Mouse (Mus musculus) liver, adult 2 months (tissue): ENCODE results near the gene Mplkip. TPM values are rescaled to one million over a fixed set of nuclear protein-coding genes. Genes with fewer than 3 reads are reported as not detected.

Experiments used
- DNase-seq: peaks from one replicate; pipeline ENCODE4 v3.0.0-alpha.2; 2011; ENCODE audit warnings: low read depth, low spot score; ENCODE audit errors: extremely low read depth
- H3K27ac ChIP-seq: fragments of 200-500 bp; replicated peaks from 2 replicates; pipeline ENCODE4 v1.5.1; 2012; ENCODE audit warnings: low read depth, mild to moderate bottlenecking, control low read depth, inconsistent platforms, low read length; ENCODE audit not compliant: insufficient read depth
- H3K27me3 ChIP-seq: fragments of 200-500 bp; 2 replicates; pipeline ENCODE4 v1.6.1; 2012; ENCODE audit warnings: mild to moderate bottlenecking, moderate library complexity, low read length, inconsistent platforms; ENCODE audit not compliant: control insufficient read depth, insufficient read depth
- H3K36me3 ChIP-seq: fragments of 200-500 bp; 2 replicates; pipeline ENCODE4 v1.6.1; 2012; ENCODE audit warnings: low read length, inconsistent platforms; ENCODE audit not compliant: control insufficient read depth, insufficient read depth
- H3K4me1 ChIP-seq: fragments of 200-500 bp; 2 replicates; pipeline ENCODE4 v1.6.1; 2011; ENCODE audit warnings: low read length; ENCODE audit not compliant: control insufficient read depth, insufficient read depth
- H3K4me3 ChIP-seq: fragments of 200-500 bp; 2 replicates; pipeline ENCODE4 v1.5.1; 2011; ENCODE audit warnings: low read depth, mild to moderate bottlenecking, control low read depth, low read length, moderate library complexity; ENCODE audit not compliant: insufficient read depth
- H3K79me2 ChIP-seq: fragments of 200-500 bp; 2 replicates; pipeline ENCODE4 v1.6.1; 2012; ENCODE audit warnings: inconsistent platforms, mild to moderate bottlenecking, low read length, moderate library complexity; ENCODE audit not compliant: control insufficient read depth, insufficient read depth
- H3K9ac ChIP-seq: fragments of 200-500 bp; 2 replicates; pipeline ENCODE4 v1.6.1; 2012; ENCODE audit warnings: low read depth, mild to moderate bottlenecking, control low read depth, inconsistent platforms, low read length
- CTCF ChIP-seq: fragments of 200-500 bp; IDR thresholded peaks from 2 replicates; pipeline ENCODE4 v1.5.1; 2011; ENCODE audit warnings: low read depth, low read length, control low read depth
- POLR2A ChIP-seq: fragments of 200-500 bp; IDR thresholded peaks from 2 replicates; pipeline ENCODE4 v1.6.1; 2011; ENCODE audit warnings: low read length, control low read depth; ENCODE audit not compliant: insufficient read depth; ENCODE audit errors: extremely low read depth
- WGBS: fragments of 180-500 bp; shearing (Covaris S2); methylation state at CpG from one replicate; pipeline ENCODE4 v1.1.7; 2018; 5-methylcytosine and 5-hydroxymethylcytosine counted together
- polyA plus RNA-seq: library from polyadenylated mRNA; depleted of rRNA; stranded (reverse); fragments of >200 nt; gene quantifications from 2 replicates; pipeline ENCODE4 v1.2.3, GENCODE M21; 2012; rRNA removed
- total RNA-seq: library from RNA; depleted of rRNA; stranded (reverse); fragments of >200 nt; gene quantifications from 2 replicates; pipeline ENCODE4 v1.2.3, GENCODE M21; 2014; rRNA removed

Gene Mplkip
- total RNA-seq, result 8.4 and 10.5 TPM in 2 replicates
- 4.8 and 6.0 TPM in 2 replicates for polyA plus RNA-seq

- WGBS, result 1% methylated on average over 66 of the region's 66 CpGs
- Histone ChIP-seq H3K4me1 (peaks cover 12% of the 10 kb centered on the region), H3K79me2 (peaks cover 6% of the 10 kb centered on the region; the same call in 1 of the 2 replicates), H3K27ac (peak within 1 kb of the TSS; percentile 99), H3K36me3 (no peaks in the 10 kb centered on the region), H3K27me3 (no peaks in the 10 kb centered on the region), H3K9ac (peak within 1 kb of the TSS; percentile 92), H3K4me3 (peak within 1 kb of the TSS; percentile 91)
- peak; percentile 82 for TF ChIP-seq POLR2A
- TF ChIP-seq CTCF, result no peak
- peak; percentile 97 for DNase-seq
These were observed at the start of gene Mplkip, which contains the start of gene Sugct for GRCm38 (mm10) chr13:17694911-17695699. Gene Mplkip (plus strand): TSS chr13:17695192. Gene Sugct (minus strand): TSS chr13:17695553.

- Histone ChIP-seq H3K27ac (no peak overlapping the region), H3K9ac (no peak overlapping the region), H3K27me3 (no peaks in the 10 kb centered on the region), H3K4me3 (no peak overlapping the region), H3K36me3 (no peaks in the 10 kb centered on the region), H3K79me2 (no peaks in the 10 kb centered on the region), H3K4me1 (peaks cover 5% of the 10 kb centered on the region; the same call in 1 of the 2 replicates)
- TF ChIP-seq POLR2A (no peak), CTCF (no peak)
- 98% methylated on average over 1 of the region's 1 CpGs for WGBS
- no peak for DNase-seq
These were observed 27.6 kb upstream of the Mplkip start for GRCm38 (mm10) chr13:17667380-17667779.

GRCm38 (mm10) chr13:17671122-17671521 is 23.9 kb upstream of the Mplkip start:
- Histone ChIP-seq H3K36me3 (no peaks in the 10 kb centered on the region), H3K27ac (no peak overlapping the region), H3K9ac (no peak overlapping the region), H3K27me3 (no peaks in the 10 kb centered on the region), H3K4me3 (no peak overlapping the region), H3K4me1 (peaks cover 5% of the 10 kb centered on the region; the same call in 1 of the 2 replicates), H3K79me2 (no peaks in the 10 kb centered on the region)
- no peak for TF ChIP-seq POLR2A
- TF ChIP-seq CTCF, result no peak
- WGBS, result 9% methylated on average over 1 of the region's 1 CpGs
- DNase-seq, result peak; percentile 70

- no peaks in the 10 kb centered on the region for H3K36me3 ChIP-seq
- no peak overlapping the region for H3K27ac ChIP-seq
- no peaks in the 10 kb centered on the region; the same call in 1 of the 2 replicates for H3K79me2 ChIP-seq
- no peak overlapping the region for H3K4me3 ChIP-seq
- no peak for TF ChIP-seq CTCF
- no peak for TF ChIP-seq POLR2A
- H3K4me1 ChIP-seq, result peaks cover 15% of the 10 kb centered on the region
- DNase-seq, result peak; percentile 76
- no peak overlapping the region for H3K9ac ChIP-seq
- no peaks in the 10 kb centered on the region for H3K27me3 ChIP-seq
These were observed 5.5 kb upstream of the Mplkip start for GRCm38 (mm10) chr13:17689461-17689860.

GRCm38 (mm10) chr13:17690686-17691085 is 4.3 kb upstream of the Mplkip start:
- H3K9ac ChIP-seq, result no peak overlapping the region
- peaks cover 15% of the 10 kb centered on the region for H3K4me1 ChIP-seq
- peaks cover 2% of the 10 kb centered on the region; the same call in 1 of the 2 replicates for H3K79me2 ChIP-seq
- H3K36me3 ChIP-seq, result no peaks in the 10 kb centered on the region
- no peak for DNase-seq
- H3K27ac ChIP-seq, result no peak overlapping the region
- TF ChIP-seq POLR2A, result no peak
- no peak for TF ChIP-seq CTCF
- no peaks in the 10 kb centered on the region for H3K27me3 ChIP-seq
- no peak overlapping the region for H3K4me3 ChIP-seq

- Histone ChIP-seq H3K4me1 (peaks cover 15% of the 10 kb centered on the region), H3K36me3 (no peaks in the 10 kb centered on the region), H3K4me3 (no peak overlapping the region), H3K9ac (no peak overlapping the region), H3K79me2 (peaks cover 2% of the 10 kb centered on the region; the same call in 1 of the 2 replicates), H3K27ac (peak overlapping the region; percentile 49; the same call in 1 of the 2 replicates), H3K27me3 (no peaks in the 10 kb centered on the region)
- peak; percentile 67 for DNase-seq
- 41% methylated on average over 1 of the region's 1 CpGs for WGBS
- TF ChIP-seq POLR2A, result no peak
- TF ChIP-seq CTCF, result no peak
These were observed 3.6 kb upstream of the Mplkip start for GRCm38 (mm10) chr13:17691436-17691835.
